Mouse (Mus musculus): Measurements from ENCODE around the gene Klhdc9. TPM values are rescaled to one million over a fixed set of nuclear protein-coding genes. Genes with fewer than 3 reads are reported as not detected.

Gene Klhdc9
- polyA plus RNA-seq, 1 experiment from 2014 or later = 0.48 TPM

- Histone ChIP-seq H3K27ac (ENCODE audit: low read depth, low read length) (no peak overlapping the region), H3K4me3 (ENCODE audit: low read depth, low read length) (no peak overlapping the region), H3K27me3 (replicated peaks; ENCODE audit: control insufficient read depth, insufficient read depth, low read length) (peaks cover 5% of the 10 kb centered on the region; the same call in 1 of the 2 replicates), H3K9me3 (ENCODE audit: control insufficient read depth) (no peaks in the 10 kb centered on the region), H3K36me3 (ENCODE audit: control insufficient read depth, insufficient read depth) (no peaks in the 10 kb centered on the region), H3K9ac (ENCODE audit: low read depth, low read length) (no peak overlapping the region), H3K4me2 (replicated peaks; ENCODE audit: low read depth) (no peak overlapping the region), H3K4me1 (replicated peaks; ENCODE audit: control insufficient read depth, insufficient read depth, low read length) (peaks cover 9% of the 10 kb centered on the region; the same call in 1 of the 2 replicates)
- no peak for ATAC-seq
- WGBS = 82% methylated on average over 6 of the region's 6 CpGs
- no peak for TF ChIP-seq CTCF (IDR thresholded peaks at IDR 0.05; ENCODE audit: low read depth)
Measured at GRCm38 (mm10) chr1:171378298-171378697, 17.7 kb upstream of the Klhdc9 start.

GRCm38 (mm10) chr1:171375646-171376097, 15.1 kb upstream of the Klhdc9 start:
- ATAC-seq = peak; percentile 76
- 28% methylated on average over 9 of the region's 9 CpGs for WGBS

GRCm38 (mm10) chr1:171373946-171374345, 13.3 kb upstream of the Klhdc9 start:
- no peaks in the 10 kb centered on the region for H3K9me3 ChIP-seq (ENCODE audit: control insufficient read depth)
- no peak overlapping the region for H3K9ac ChIP-seq (ENCODE audit: low read depth, low read length)
- no peaks in the 10 kb centered on the region for H3K36me3 ChIP-seq (ENCODE audit: control insufficient read depth, insufficient read depth)
- no peak overlapping the region for H3K27ac ChIP-seq (ENCODE audit: low read depth, low read length)
- WGBS = 10% methylated on average over 3 of the region's 4 CpGs
- no peak for ATAC-seq
- no peak for TF ChIP-seq CTCF (IDR thresholded peaks at IDR 0.05; ENCODE audit: low read depth)
- H3K27me3 ChIP-seq (replicated peaks; ENCODE audit: control insufficient read depth, insufficient read depth, low read length) = no peaks in the 10 kb centered on the region
- no peak overlapping the region for H3K4me2 ChIP-seq (replicated peaks; ENCODE audit: low read depth)
- no peak overlapping the region for H3K4me3 ChIP-seq (ENCODE audit: low read depth, low read length)
- peaks cover 4% of the 10 kb centered on the region; the same call in 1 of the 2 replicates for H3K4me1 ChIP-seq (replicated peaks; ENCODE audit: control insufficient read depth, insufficient read depth, low read length)

More at GRCm38 (mm10) chr1:171375646-171376097, 15.1 kb upstream of the Klhdc9 start:
- Histone ChIP-seq H3K4me3 (ENCODE audit: low read depth, low read length) (no peak overlapping the region), H3K36me3 (ENCODE audit: control insufficient read depth, insufficient read depth) (no peaks in the 10 kb centered on the region), H3K27ac (ENCODE audit: low read depth, low read length) (no peak overlapping the region), H3K9me3 (ENCODE audit: control insufficient read depth) (no peaks in the 10 kb centered on the region), H3K4me2 (replicated peaks; ENCODE audit: low read depth) (0 out of 2 replicates have a peak overlapping the region, but pooled peaks have one; percentile 10), H3K27me3 (replicated peaks; ENCODE audit: control insufficient read depth, insufficient read depth, low read length) (peaks cover 3% of the 10 kb centered on the region; the same call in 1 of the 2 replicates), H3K4me1 (replicated peaks; ENCODE audit: control insufficient read depth, insufficient read depth, low read length) (peaks cover 9% of the 10 kb centered on the region; the same call in 1 of the 2 replicates), H3K9ac (ENCODE audit: low read depth, low read length) (no peak overlapping the region)
- TF ChIP-seq CTCF (IDR thresholded peaks at IDR 0.05; ENCODE audit: low read depth) = no peak

- no peak overlapping the region for H3K9ac ChIP-seq (ENCODE audit: low read depth, low read length)
- no peak overlapping the region for H3K4me2 ChIP-seq (replicated peaks; ENCODE audit: low read depth)
- no peak overlapping the region for H3K27ac ChIP-seq (ENCODE audit: low read depth, low read length)
- H3K4me3 ChIP-seq (ENCODE audit: low read depth, low read length) = no peak overlapping the region
- 58% methylated on average over 3 of the region's 3 CpGs for WGBS
- no peak for TF ChIP-seq CTCF (IDR thresholded peaks at IDR 0.05; ENCODE audit: low read depth)
- no peaks in the 10 kb centered on the region for H3K27me3 ChIP-seq (replicated peaks; ENCODE audit: control insufficient read depth, insufficient read depth, low read length)
- ATAC-seq = no peak
- no peaks in the 10 kb centered on the region for H3K36me3 ChIP-seq (ENCODE audit: control insufficient read depth, insufficient read depth)
- no peaks in the 10 kb centered on the region for H3K9me3 ChIP-seq (ENCODE audit: control insufficient read depth)
- H3K4me1 ChIP-seq (replicated peaks; ENCODE audit: control insufficient read depth, insufficient read depth, low read length) = peaks cover 4% of the 10 kb centered on the region; the same call in 1 of the 2 replicates
Measured at GRCm38 (mm10) chr1:171372880-171373279, 12.3 kb upstream of the Klhdc9 start.

- peak; percentile 72 for ATAC-seq
- Histone ChIP-seq H3K4me2 (replicated peaks; ENCODE audit: low read depth) (peak within 1 kb of the TSS; percentile 55), H3K36me3 (ENCODE audit: control insufficient read depth, insufficient read depth) (no peaks in the 10 kb centered on the region), H3K9me3 (ENCODE audit: control insufficient read depth) (no peaks in the 10 kb centered on the region), H3K4me3 (ENCODE audit: low read depth, low read length) (no peak within 1 kb of the TSS), H3K27me3 (replicated peaks; ENCODE audit: control insufficient read depth, insufficient read depth, low read length) (no peaks in the 10 kb centered on the region), H3K9ac (ENCODE audit: low read depth, low read length) (no peak within 1 kb of the TSS), H3K27ac (ENCODE audit: low read depth, low read length) (no peak within 1 kb of the TSS), H3K4me1 (replicated peaks; ENCODE audit: control insufficient read depth, insufficient read depth, low read length) (no peaks in the 10 kb centered on the region)
- TF ChIP-seq CTCF (IDR thresholded peaks at IDR 0.05; ENCODE audit: low read depth) = no peak
- 22% methylated on average over 19 of the region's 20 CpGs for WGBS
Measured at GRCm38 (mm10) chr1:171369845-171370556, 9.4 kb upstream of the Klhdc9 start, which contains the start of gene Nectin4. Gene Nectin4 (plus strand): TSS chr1:171370099.

- no peaks in the 10 kb centered on the region for H3K27me3 ChIP-seq (replicated peaks; ENCODE audit: control insufficient read depth, insufficient read depth, low read length)
- whole genome bisulfite sequencing = 49% methylated on average over 7 of the region's 7 CpGs
- H3K9ac ChIP-seq (ENCODE audit: low read depth, low read length) = no peak overlapping the region
- H3K4me3 ChIP-seq (ENCODE audit: low read depth, low read length) = no peak overlapping the region
- no peak for TF ChIP-seq CTCF (IDR thresholded peaks at IDR 0.05; ENCODE audit: low read depth)
- no peak overlapping the region for H3K4me2 ChIP-seq (replicated peaks; ENCODE audit: low read depth)
- no peaks in the 10 kb centered on the region for H3K9me3 ChIP-seq (ENCODE audit: control insufficient read depth)
- no peaks in the 10 kb centered on the region for H3K4me1 ChIP-seq (replicated peaks; ENCODE audit: control insufficient read depth, insufficient read depth, low read length)
- no peak overlapping the region for H3K27ac ChIP-seq (ENCODE audit: low read depth, low read length)
- ATAC-seq = no peak
- H3K36me3 ChIP-seq (ENCODE audit: control insufficient read depth, insufficient read depth) = no peaks in the 10 kb centered on the region
Measured at GRCm38 (mm10) chr1:171365934-171366333, 5.3 kb upstream of the Klhdc9 start.

Data from intestine, postnatal 0 days (tissue).